Mouse (Mus musculus) layer of hippocampus, postnatal 14 days (tissue): Measurements from ENCODE around the gene Sacs. TPM values are rescaled to one million over a fixed set of nuclear protein-coding genes. Genes with fewer than 3 reads are reported as not detected.
A peak's percentile ranks its signal among the peaks of the same experiment; 100 is the strongest.
"Not testable (repeated sequence)": the region's sequence is repeated elsewhere in the genome, so short reads cannot be mapped to it uniquely, and the experiment has no call there.

ENCODE experiments used
- DNase-seq, 2 experiments: peaks; one replicate each; pipeline ENCODE4 v3.0.0; 2021 to 2022; ENCODE audit warnings: low spot score in 2 of 2, mixed read lengths in 1 of 2
- total RNA-seq, 2 experiments: library from RNA; stranded (reverse); gene quantifications; 2 replicates each; pipeline ENCODE4 v1.2.3; 2021

Gene Sacs
- total RNA-seq, 2 experiments from 2014 or later = 52.8 to 57.3 TPM

- DNase-seq = not testable (repeated sequence)
Measured at GRCm38 (mm10) chr14:61157426-61157825, 19.2 kb downstream of the Sacs start.

- no peak for DNase-seq
Measured at GRCm38 (mm10) chr14:61160920-61161319, 22.7 kb downstream of the Sacs start.

GRCm38 (mm10) chr14:61161367-61162334 lies 23.4 kb downstream of the Sacs start:
- no peak for DNase-seq

- peak in 1 of 2 experiments; percentile 55 for DNase-seq
Measured at GRCm38 (mm10) chr14:61164461-61164860, 26.2 kb downstream of the Sacs start.

- no peak for DNase-seq
Measured at GRCm38 (mm10) chr14:61165929-61166328, 27.7 kb downstream of the Sacs start.

- no peak for DNase-seq
Measured at GRCm38 (mm10) chr14:61171261-61171970, 33.2 kb downstream of the Sacs start.

GRCm38 (mm10) chr14:61172548-61173158 lies 34.4 kb downstream of the Sacs start:
- DNase-seq = peak; percentile 96 to 98

- peak in 1 of 2 experiments; percentile 50 for DNase-seq
Measured at GRCm38 (mm10) chr14:61173229-61173628, 35.0 kb downstream of the Sacs start.

- no peak for DNase-seq
Measured at GRCm38 (mm10) chr14:61191904-61192303, 53.6 kb downstream of the Sacs start.

- DNase-seq = no peak
Measured at GRCm38 (mm10) chr14:61192326-61192725, 54.1 kb downstream of the Sacs start.

GRCm38 (mm10) chr14:61194416-61194815 lies 56.2 kb downstream of the Sacs start:
- DNase-seq = no peak

GRCm38 (mm10) chr14:61210111-61210510 lies 71.9 kb downstream of the Sacs start:
- no peak for DNase-seq

- no peak for DNase-seq
Measured at GRCm38 (mm10) chr14:61211754-61212153, 73.5 kb downstream of the Sacs start.

- DNase-seq = no peak
Measured at GRCm38 (mm10) chr14:61221166-61221565, 82.9 kb downstream of the Sacs start.

GRCm38 (mm10) chr14:61222506-61222905 lies 84.2 kb downstream of the Sacs start:
- no peak for DNase-seq

- DNase-seq = peak in 1 of 2 experiments; percentile 19
Measured at GRCm38 (mm10) chr14:61223740-61224139, 85.5 kb downstream of the Sacs start.

- DNase-seq = peak in 1 of 2 experiments; percentile 57
Measured at GRCm38 (mm10) chr14:61224387-61225077, 86.3 kb downstream of the Sacs start.

- DNase-seq = no peak
Measured at GRCm38 (mm10) chr14:61226151-61226550, 87.9 kb downstream of the Sacs start.

- no peak for DNase-seq
Measured at GRCm38 (mm10) chr14:61229763-61230162, 91.5 kb downstream of the Sacs start.

GRCm38 (mm10) chr14:61230179-61230578 lies 91.9 kb downstream of the Sacs start:
- DNase-seq = no peak

- DNase-seq = peak in 1 of 2 experiments; percentile 22
Measured at GRCm38 (mm10) chr14:61232016-61232568, 93.8 kb downstream of the Sacs start.
